Mouse (Mus musculus): ENCODE results near the gene Adgrl1. TPM values are rescaled to one million over a fixed set of nuclear protein-coding genes. Genes with fewer than 3 reads are reported as not detected.
A peak's percentile ranks its signal among the peaks of the same experiment; 100 is the strongest.

The Adgrl1 gene
- total RNA-seq, 2 experiments from 2014 or later, result 20.8 to 26.0 TPM

GRCm38 (mm10) chr8:83942446-83942845, 42.5 kb downstream of the Adgrl1 start:
- intact Hi-C loops (cut with DNase I), result no loop called here
- DNase-seq, result no peak

- intact Hi-C loops (cut with DNase I), result no loop called here
- no peak for DNase-seq
These were observed 45.6 kb downstream of the Adgrl1 start for GRCm38 (mm10) chr8:83945540-83945939.

- intact Hi-C loops (cut with DNase I), result loop anchor here (5.0 to 10.0 kb wide), 3 partner anchors 57 to 292 kb away; no protein-coding TSS in a partner anchor
- DNase-seq, result no peak
These were observed 54.8 kb downstream of the Adgrl1 start for GRCm38 (mm10) chr8:83954749-83955105.

GRCm38 (mm10) chr8:83955106-83955957, 55.4 kb downstream of the Adgrl1 start, which contains the start of the genes Gm10644 and Asf1b:
Gene Gm10644 (minus strand): TSS chr8:83955205.
Gene Asf1b (plus strand): TSS chr8:83955507.
- peak; percentile 92 to 97 for DNase-seq
- intact Hi-C loops (cut with DNase I), result loop anchor here (5.0 to 10.0 kb wide), 3 partner anchors 58 to 293 kb away; no protein-coding TSS in a partner anchor

GRCm38 (mm10) chr8:83955958-83956218, 56.0 kb downstream of the Adgrl1 start:
- DNase-seq, result no peak
- intact Hi-C loops (cut with DNase I), result loop anchor here (5.0 to 10.0 kb wide), 3 partner anchors 59 to 294 kb away; no protein-coding TSS in a partner anchor

- intact Hi-C loops (cut with DNase I), result loop anchor here (5.0 to 10.0 kb wide), 3 partner anchors 59 to 294 kb away; no protein-coding TSS in a partner anchor
- DNase-seq, result no peak
These were observed 56.9 kb downstream of the Adgrl1 start for GRCm38 (mm10) chr8:83956789-83957188.

GRCm38 (mm10) chr8:83964015-83964765, 64.3 kb downstream of the Adgrl1 start:
- intact Hi-C loops (cut with DNase I), result no loop called here
- DNase-seq, result no peak

- intact Hi-C loops (cut with DNase I), result no loop called here
- no peak for DNase-seq
These were observed 67.8 kb downstream of the Adgrl1 start for GRCm38 (mm10) chr8:83967701-83968100.

- intact Hi-C loops (cut with DNase I), result no loop called here
These were observed 71.2 kb downstream of the Adgrl1 start for GRCm38 (mm10) chr8:83971121-83971520.

GRCm38 (mm10) chr8:83971661-83972060, 71.8 kb downstream of the Adgrl1 start:
- intact Hi-C loops (cut with DNase I), result no loop called here
- DNase-seq, result no peak

More at GRCm38 (mm10) chr8:83971121-83971520, 71.2 kb downstream of the Adgrl1 start:
- no peak for DNase-seq

- intact Hi-C loops (cut with DNase I), result no loop called here
- peak; percentile 92 to 98 for DNase-seq
These were observed 72.5 kb downstream of the Adgrl1 start, which contains the start of gene Prkaca for GRCm38 (mm10) chr8:83972150-83973120. Gene Prkaca (plus strand): TSS chr8:83972993.

- no peak for DNase-seq
- intact Hi-C loops (cut with DNase I), result no loop called here
These were observed 73.5 kb downstream of the Adgrl1 start for GRCm38 (mm10) chr8:83973161-83974031.

GRCm38 (mm10) chr8:83974521-83974920, 74.6 kb downstream of the Adgrl1 start:
- intact Hi-C loops (cut with DNase I), result no loop called here
- DNase-seq, result no peak

GRCm38 (mm10) chr8:83976101-83976630, 76.3 kb downstream of the Adgrl1 start:
- intact Hi-C loops (cut with DNase I), result no loop called here
- no peak for DNase-seq

GRCm38 (mm10) chr8:83976779-83977350, 77.0 kb downstream of the Adgrl1 start:
- DNase-seq, result no peak
- intact Hi-C loops (cut with DNase I), result no loop called here

- intact Hi-C loops (cut with DNase I), result no loop called here
- DNase-seq, result no peak
These were observed 77.7 kb downstream of the Adgrl1 start for GRCm38 (mm10) chr8:83977646-83978045.

- intact Hi-C loops (cut with DNase I), result no loop called here
- no peak for DNase-seq
These were observed 78.3 kb downstream of the Adgrl1 start for GRCm38 (mm10) chr8:83978200-83978599.

GRCm38 (mm10) chr8:83980250-83980649, 80.3 kb downstream of the Adgrl1 start:
- intact Hi-C loops (cut with DNase I), result no loop called here
- DNase-seq, result peak in 1 of 2 experiments; percentile 50

GRCm38 (mm10) chr8:83980845-83981244, 80.9 kb downstream of the Adgrl1 start:
- intact Hi-C loops (cut with DNase I), result no loop called here
- peak; percentile 56 to 74 for DNase-seq
